Mouse (Mus musculus): Measurements from ENCODE around the gene Errfi1. TPM values are rescaled to one million over a fixed set of nuclear protein-coding genes. Genes with fewer than 3 reads are reported as not detected.

The Errfi1 gene
- polyA plus RNA-seq, 1 experiment from 2014 or later: 26.9 TPM

Other genes starting within 250 kb of the Errfi1 start
- gene Slc45a1, start 201.7 kb upstream of the Errfi1 start, polyA plus RNA-seq (2016; fragmentation: Nextera tagmentation; extraction: Ambion mirVana): 1.3 and 1.5 TPM in 2 replicates
- 425 and 444 TPM in 2 replicates for gene Park7, start 60.5 kb downstream of the Errfi1 start, polyA plus RNA-seq (2016; fragmentation: Nextera tagmentation; extraction: Ambion mirVana)
- gene Tnfrsf9, start 60.6 kb downstream of the Errfi1 start, polyA plus RNA-seq (2016; fragmentation: Nextera tagmentation; extraction: Ambion mirVana): 0.29 and 1.0 TPM in 2 replicates
- gene Uts2, start 143.2 kb downstream of the Errfi1 start, polyA plus RNA-seq (2016; fragmentation: Nextera tagmentation; extraction: Ambion mirVana): not detected in 2 replicates
- 6.8 and 8.1 TPM in 2 replicates for gene Per3, start 190.7 kb downstream of the Errfi1 start, polyA plus RNA-seq (2016; fragmentation: Nextera tagmentation; extraction: Ambion mirVana)
- 103 and 111 TPM in 2 replicates for gene Vamp3, start 204.0 kb downstream of the Errfi1 start, polyA plus RNA-seq (2016; fragmentation: Nextera tagmentation; extraction: Ambion mirVana)
- gene Gm13090, start 235.7 kb downstream of the Errfi1 start, polyA plus RNA-seq (2016; fragmentation: Nextera tagmentation; extraction: Ambion mirVana): not detected in 2 replicates

All from embryonic facial prominence, embryonic 12.5 days (tissue).